Mouse (Mus musculus) gastrocnemius, postnatal 10 days (tissue): ENCODE data around the gene Pde4b. TPM values are rescaled to one million over a fixed set of nuclear protein-coding genes. Genes with fewer than 3 reads are reported as not detected.

Experiments
- DNase-seq: peaks from one replicate; pipeline ENCODE4 v3.0.0; 2021; ENCODE audit warnings: mixed read lengths
- total RNA-seq, 2 experiments: library from RNA; stranded (reverse); gene quantifications; 2 replicates each; pipeline ENCODE4 v1.2.3; 2021

Pde4b gene
- total RNA-seq, 2 experiments from 2014 or later = 44.7 to 61.4 TPM

GRCm38 (mm10) chr4:102177258-102177657 is 89.9 kb downstream of the Pde4b start:
- no peak for DNase-seq

- DNase-seq = no peak
These were observed 99.5 kb downstream of the Pde4b start for GRCm38 (mm10) chr4:102186888-102187287.

- DNase-seq = no peak
These were observed 110.4 kb downstream of the Pde4b start for GRCm38 (mm10) chr4:102197707-102198106.

GRCm38 (mm10) chr4:102209773-102210172 is 122.4 kb downstream of the Pde4b start:
- no peak for DNase-seq

- DNase-seq = peak; percentile 8
These were observed 139.4 kb downstream of the Pde4b start for GRCm38 (mm10) chr4:102226700-102227099.

- peak; percentile 43 for DNase-seq
These were observed 141.7 kb downstream of the Pde4b start for GRCm38 (mm10) chr4:102228953-102229586.

- no peak for DNase-seq
These were observed 143.6 kb downstream of the Pde4b start for GRCm38 (mm10) chr4:102230898-102231297.

GRCm38 (mm10) chr4:102233633-102234032 is 146.3 kb downstream of the Pde4b start:
- DNase-seq = no peak

GRCm38 (mm10) chr4:102235151-102235550 is 147.8 kb downstream of the Pde4b start:
- DNase-seq = no peak

GRCm38 (mm10) chr4:102239102-102239501 is 151.8 kb downstream of the Pde4b start:
- no peak for DNase-seq

- DNase-seq = no peak
These were observed 152.5 kb downstream of the Pde4b start for GRCm38 (mm10) chr4:102239657-102240390.

GRCm38 (mm10) chr4:102240754-102241427 is 153.5 kb downstream of the Pde4b start:
- no peak for DNase-seq

GRCm38 (mm10) chr4:102253994-102254393 is 166.7 kb downstream of the Pde4b start:
- DNase-seq = no peak

GRCm38 (mm10) chr4:102254466-102255294 is 167.3 kb downstream of the Pde4b start:
- DNase-seq = peak; percentile 5

GRCm38 (mm10) chr4:102255295-102255670 is 167.9 kb downstream of the Pde4b start:
- DNase-seq = no peak

GRCm38 (mm10) chr4:102256170-102256960 is 169.0 kb downstream of the Pde4b start:
- DNase-seq = no peak

GRCm38 (mm10) chr4:102260216-102260615 is 172.9 kb downstream of the Pde4b start:
- DNase-seq = no peak

GRCm38 (mm10) chr4:102272313-102272712 is 185.0 kb downstream of the Pde4b start:
- no peak for DNase-seq

GRCm38 (mm10) chr4:102272749-102273148 is 185.4 kb downstream of the Pde4b start:
- no peak for DNase-seq

- DNase-seq = no peak
These were observed 188.4 kb downstream of the Pde4b start for GRCm38 (mm10) chr4:102275716-102276115.

GRCm38 (mm10) chr4:102278958-102279357 is 191.6 kb downstream of the Pde4b start:
- DNase-seq = no peak

GRCm38 (mm10) chr4:102287172-102287571 is 199.8 kb downstream of the Pde4b start:
- no peak for DNase-seq
